Mouse (Mus musculus) heart, postnatal 0 days (tissue): ENCODE data around the gene Pate4.

Experiments used
- CTCF ChIP-seq: IDR thresholded peaks from 2 replicates; pipeline ENCODE4 v1.5.1; 2016; ENCODE audit warnings: antibody characterized with exemption, control low read depth, low read depth
- EP300 ChIP-seq: IDR thresholded peaks from 2 replicates; pipeline ENCODE4 v1.6.1; 2016; ENCODE audit warnings: antibody characterized with exemption, low read depth

GRCm38 (mm10) chr9:35561583-35561982, 50.2 kb downstream of the Pate4 start:
- no peak for TF ChIP-seq EP300
- TF ChIP-seq CTCF: no peak
